Comparison of ENCODE assay signal across 17 mouse cellular contexts in genomic region chr3:56647313-56647712, GRCm38 (mm10).
DNase-seq lines count a peak whose midpoint lies in the region; ATAC-seq and TF ChIP-seq lines count a peak whose summit lies in the region.
"Had no signal": no experiment of that assay in that cellular context is flagged by ENCODE, and none has a peak within 500 bp of the region (broad histone marks: within the 10 kb centered on the region; RNA-seq: fewer than 3 reads in every experiment).

No protein-coding gene starts in this region.

- H3K4me3 ChIP-seq in left cerebral cortex, adult 2 months, result no peak overlapping the region
- H3K4me3 ChIP-seq: hindbrain, embryonic 15.5 days; neural tube, embryonic 15.5 days had no signal

- peak; percentile 71 to 77 for DNase-seq in cerebellum, postnatal 14 days
- DNase-seq in heart, adult 11 months, result peak; percentile 85
- DNase-seq in heart, postnatal 25 days (ENCODE audit: low spot score), result no peak
- peak; percentile 54 for DNase-seq in left cerebral cortex, postnatal 4 days
- no peak for DNase-seq in left cerebral cortex, adult 2 months (ENCODE audit: extremely low spot score in 1 of 2, low spot score in 2 of 2)
- DNase-seq in heart, postnatal 14 days, result peak; percentile 5 to 37
- DNase-seq in lung, postnatal 4 days, result no peak
- DNase-seq: adrenal gland, postnatal 14 days; B cell, adult 2 months; kidney, adult 11 months; lung, adult 2 months; lung, postnatal 36 days; thymus, postnatal 25 days had no signal

- TF ChIP-seq CTCF in left cerebral cortex, adult 2 months (IDR thresholded peaks at IDR 0.05), result no peak

- no peak overlapping the region for H3K27ac ChIP-seq in left cerebral cortex, adult 2 months
- H3K27ac ChIP-seq: hindbrain, embryonic 15.5 days; kidney, postnatal 0 days; neural tube, embryonic 15.5 days had no signal

- ATAC-seq in cerebellum, adult (ENCODE audit: insufficient number of reproducible peaks, low FRiP score, low TSS enrichment), result no peak

- intact Hi-C loops in heart, postnatal 25 days (cut with DNase I), result no loop called here
- intact Hi-C loops in left cerebral cortex, postnatal 4 days (cut with DNase I), result no loop called here
- intact Hi-C loops in left cerebral cortex, adult 2 months (cut with DNase I), result no loop called here
- intact Hi-C loops in heart, postnatal 14 days (cut with DNase I), result no loop called here

Comparison
In these comparisons a context has a peak if more than half of its experiments do, and no peak if none do; other contexts are left out.
1. DNase-seq: peak in cerebellum, postnatal 14 days (2 of 2), heart, adult 11 months (single experiment), left cerebral cortex, postnatal 4 days (single experiment) and heart, postnatal 14 days (2 of 2); none in heart, postnatal 25 days (single experiment), left cerebral cortex, adult 2 months (0 of 2) and lung, postnatal 4 days (0 of 2).